Mouse (Mus musculus) ES-Bruce4 (cell line): ENCODE measurements around the gene Arid1b. TPM values are rescaled to one million over a fixed set of nuclear protein-coding genes. Genes with fewer than 3 reads are reported as not detected.

ENCODE experiments used
- H3K27ac ChIP-seq: 2 replicates; pipeline ENCODE4 v1.5.1; 2012; ENCODE audit warnings: low read length, inconsistent platforms; ENCODE audit not compliant: insufficient read depth
- H3K27me3 ChIP-seq: 2 replicates; pipeline ENCODE4 v1.6.1; 2012; ENCODE audit warnings: mild to moderate bottlenecking, low read length, inconsistent platforms; ENCODE audit not compliant: control insufficient read depth, poor library complexity, insufficient read depth, severe bottlenecking
- H3K36me3 ChIP-seq: 2 replicates; pipeline ENCODE4 v1.6.1; 2012; ENCODE audit warnings: inconsistent platforms, mild to moderate bottlenecking, low read length, moderate library complexity; ENCODE audit not compliant: control insufficient read depth, poor library complexity, insufficient read depth, severe bottlenecking
- H3K4me1 ChIP-seq: one replicate; pipeline ENCODE4 v1.8.1; 2011; ENCODE audit warnings: low read length; ENCODE audit not compliant: control insufficient read depth, insufficient read depth
- H3K4me3 ChIP-seq: 2 replicates; pipeline ENCODE4 v1.5.1; 2011; ENCODE audit warnings: low read depth, mild to moderate bottlenecking, low read length
- H3K9ac ChIP-seq: 2 replicates; pipeline ENCODE4 v1.6.1; 2012; ENCODE audit warnings: low read depth, mild to moderate bottlenecking, inconsistent platforms; ENCODE audit not compliant: poor library complexity, severe bottlenecking
- H3K9me3 ChIP-seq: replicated peaks from 2 replicates; pipeline ENCODE4 v1.6.1; 2012; ENCODE audit warnings: mild to moderate bottlenecking, low read length, inconsistent platforms; ENCODE audit not compliant: control insufficient read depth, poor library complexity, insufficient read depth, severe bottlenecking
- CTCF ChIP-seq: IDR thresholded peaks from one replicate; pipeline ENCODE4 v1.8.1; 2011; ENCODE audit warnings: low read depth, low read length
- EP300 ChIP-seq: IDR thresholded peaks from 2 replicates; pipeline ENCODE4 v1.6.1; 2011; ENCODE audit warnings: low read depth, low read length; ENCODE audit not compliant: insufficient read depth
- POLR2A ChIP-seq: IDR thresholded peaks from one replicate; pipeline ENCODE4 v1.8.1; 2011; ENCODE audit warnings: low read length; ENCODE audit not compliant: insufficient read depth
- polyA plus RNA-seq: library from polyadenylated mRNA; stranded (reverse); fragments of >200 nt; gene quantifications from 2 replicates; pipeline ENCODE4 v1.2.4, GENCODE M21; 2011; ENCODE audit warnings: low read depth; ENCODE audit not compliant: missing spikeins, insufficient read depth, insufficient read length

Arid1b gene
- polyA plus RNA-seq, 1 experiment: 20.4 TPM

DNA sequence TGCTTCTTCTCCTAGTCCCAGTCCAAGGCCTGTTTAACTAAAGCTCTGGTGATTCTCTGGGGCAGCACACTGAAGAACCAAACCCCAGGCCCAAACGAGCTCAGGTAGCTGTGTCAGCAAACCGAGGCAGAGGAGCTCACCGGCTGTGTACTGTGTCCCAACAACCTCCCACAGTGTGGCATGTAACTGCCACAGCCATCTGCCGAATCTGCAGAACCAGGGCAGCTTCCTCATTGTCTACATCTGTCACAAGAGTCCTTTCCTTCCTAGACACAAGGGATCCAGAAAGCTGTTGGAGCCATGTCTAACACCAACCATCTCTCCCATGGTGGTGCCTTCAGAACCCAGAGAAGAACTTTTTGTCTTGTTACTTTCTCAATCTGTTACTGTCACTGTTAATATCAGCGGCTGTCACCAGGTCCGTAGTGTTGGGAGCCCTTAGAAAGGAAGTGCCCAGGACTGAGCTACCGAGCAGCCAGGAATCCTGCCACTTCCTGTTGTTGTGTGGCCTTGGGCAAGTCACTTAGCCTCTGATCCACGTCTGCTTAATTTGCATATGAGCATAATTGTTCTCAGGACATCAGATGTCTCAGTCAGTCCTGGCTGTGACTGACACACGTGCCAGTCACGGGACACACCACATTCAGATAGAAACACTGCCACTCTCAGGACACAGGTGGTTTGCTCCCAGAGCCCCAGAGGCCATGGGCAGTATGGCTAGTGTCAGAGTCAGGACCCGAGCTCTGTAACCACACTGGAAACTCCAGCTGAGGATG lies 309.0 kb downstream of the Arid1b start:
- no peak overlapping the region for H3K4me3 ChIP-seq
- H3K27me3 ChIP-seq: no peaks in the 10 kb centered on the region
- no peak overlapping the region for H3K27ac ChIP-seq
- TF ChIP-seq POLR2A (no peak), EP300 (no peak), CTCF (no peak)
- no peaks in the 10 kb centered on the region for H3K4me1 ChIP-seq
- no peaks in the 10 kb centered on the region for H3K36me3 ChIP-seq
- no peaks in the 10 kb centered on the region for H3K9me3 ChIP-seq
- no peak overlapping the region for H3K9ac ChIP-seq

DNA sequence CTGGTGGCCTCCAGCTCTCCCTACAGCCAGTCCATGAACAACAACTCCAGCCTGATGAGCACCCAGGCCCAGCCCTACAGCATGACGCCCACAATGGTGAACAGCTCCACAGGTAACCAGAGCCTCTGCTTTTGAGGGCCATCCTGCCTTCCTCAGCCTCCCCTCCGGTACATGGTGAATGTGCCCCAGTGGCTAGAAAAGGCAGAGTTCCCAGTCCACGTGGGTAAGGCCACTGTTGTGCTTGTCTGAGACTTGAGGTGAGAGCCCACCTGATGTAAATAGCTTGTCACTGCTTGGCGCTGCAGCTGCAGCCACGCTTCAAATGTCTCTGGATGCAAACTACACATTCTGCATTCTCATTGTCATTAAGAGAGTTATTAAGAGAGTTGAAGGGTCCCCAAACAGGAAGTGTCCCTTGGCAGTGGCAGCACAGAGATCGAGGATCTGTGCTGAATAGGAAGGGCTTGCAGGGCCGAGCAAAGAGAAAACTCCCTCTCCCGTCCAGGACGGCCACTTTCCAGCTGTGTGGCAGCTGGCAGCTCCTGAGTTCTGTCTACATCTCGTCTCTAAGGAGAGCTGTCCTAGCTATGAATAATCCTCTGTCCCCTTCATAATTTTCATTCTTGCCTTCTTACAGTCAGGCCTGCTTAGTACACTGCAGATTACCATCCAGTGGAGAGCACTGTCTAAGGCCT lies 311.8 kb downstream of the Arid1b start:
- H3K4me3 ChIP-seq: no peak overlapping the region
- no peaks in the 10 kb centered on the region for H3K4me1 ChIP-seq
- no peak overlapping the region for H3K9ac ChIP-seq
- no peak overlapping the region for H3K27ac ChIP-seq
- H3K9me3 ChIP-seq: no peaks in the 10 kb centered on the region
- H3K36me3 ChIP-seq: no peaks in the 10 kb centered on the region
- no peaks in the 10 kb centered on the region for H3K27me3 ChIP-seq
- TF ChIP-seq POLR2A (no peak), EP300 (no peak), CTCF (no peak)

DNA sequence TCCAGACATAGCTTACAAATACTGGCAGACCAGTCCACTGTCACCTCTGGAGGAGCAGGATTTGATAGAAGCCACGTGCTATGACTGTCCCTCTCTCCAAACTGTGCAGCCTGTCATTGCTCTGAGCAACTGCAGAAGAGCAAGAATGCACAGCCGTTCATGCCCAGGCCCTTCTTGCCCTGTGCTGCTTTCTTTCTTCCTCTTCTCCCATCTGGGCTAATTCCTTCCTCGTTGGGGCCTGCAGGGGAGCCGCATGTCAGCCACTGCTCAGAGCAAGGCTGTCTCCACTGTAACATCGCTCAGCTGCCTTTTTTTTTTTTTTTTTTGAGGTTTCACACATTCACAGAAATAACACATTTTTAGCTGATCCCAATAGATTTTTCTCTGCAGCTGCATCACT lies 315.8 kb downstream of the Arid1b start:
- H3K9me3 ChIP-seq: no peaks in the 10 kb centered on the region
- no peak for TF ChIP-seq CTCF
- TF ChIP-seq EP300: no peak
- TF ChIP-seq POLR2A: no peak
- H3K27ac ChIP-seq: no peak overlapping the region
- no peaks in the 10 kb centered on the region for H3K27me3 ChIP-seq
- H3K4me3 ChIP-seq: no peak overlapping the region
- no peak overlapping the region for H3K9ac ChIP-seq
- H3K36me3 ChIP-seq: no peaks in the 10 kb centered on the region
- H3K4me1 ChIP-seq: no peaks in the 10 kb centered on the region

DNA sequence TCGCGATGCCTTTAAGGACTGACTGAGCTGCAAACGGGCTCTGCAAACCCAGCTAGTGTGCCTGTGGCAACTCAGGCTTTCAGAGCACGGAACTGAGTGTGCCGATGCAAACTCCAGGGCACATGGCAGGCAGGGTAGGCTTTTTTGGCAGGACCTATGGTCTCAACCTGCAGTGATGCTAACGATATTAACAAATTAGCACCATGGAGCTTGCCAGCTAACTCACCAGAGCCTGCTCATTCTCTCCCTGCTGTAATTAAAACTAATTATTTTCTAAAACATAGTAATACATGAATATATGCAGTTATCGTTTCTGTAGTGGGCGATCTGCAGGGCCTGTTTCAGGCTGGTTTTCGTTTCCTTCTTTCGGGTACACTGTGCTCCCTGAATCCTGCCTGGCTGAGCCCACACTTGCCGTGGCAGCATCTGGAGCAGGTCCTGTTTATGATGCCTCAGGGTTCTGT lies 316.3 kb downstream of the Arid1b start:
- H3K36me3 ChIP-seq: no peaks in the 10 kb centered on the region
- no peaks in the 10 kb centered on the region for H3K27me3 ChIP-seq
- H3K9me3 ChIP-seq: no peaks in the 10 kb centered on the region
- no peak overlapping the region for H3K27ac ChIP-seq
- no peak overlapping the region for H3K4me3 ChIP-seq
- H3K9ac ChIP-seq: no peak overlapping the region
- no peak for TF ChIP-seq EP300
- TF ChIP-seq POLR2A: no peak
- TF ChIP-seq CTCF: no peak
- no peaks in the 10 kb centered on the region for H3K4me1 ChIP-seq

DNA sequence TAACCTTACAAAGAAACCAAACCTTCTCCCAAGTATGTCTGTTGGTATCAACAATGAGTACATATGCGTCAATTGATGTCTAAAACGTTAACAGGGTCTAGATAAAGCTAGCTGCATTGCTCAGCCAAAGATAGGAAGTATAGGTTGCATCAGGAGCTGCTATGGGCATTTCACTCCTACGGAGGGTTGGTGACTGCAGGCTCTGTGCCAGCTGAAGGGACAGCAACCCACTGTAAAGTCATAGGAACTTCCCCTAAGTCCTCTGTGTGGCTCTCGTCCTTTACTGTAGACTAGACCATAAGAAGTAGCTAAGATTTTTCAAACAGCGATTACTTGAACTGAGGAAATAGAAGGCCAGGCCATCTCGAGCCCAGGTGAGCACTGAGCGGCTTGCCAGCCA lies 316.9 kb downstream of the Arid1b start:
- no peaks in the 10 kb centered on the region for H3K9me3 ChIP-seq
- no peaks in the 10 kb centered on the region for H3K4me1 ChIP-seq
- H3K9ac ChIP-seq: no peak overlapping the region
- H3K4me3 ChIP-seq: no peak overlapping the region
- no peaks in the 10 kb centered on the region for H3K27me3 ChIP-seq
- no peak overlapping the region for H3K27ac ChIP-seq
- H3K36me3 ChIP-seq: no peaks in the 10 kb centered on the region
- no peak for TF ChIP-seq POLR2A
- TF ChIP-seq CTCF: no peak
- TF ChIP-seq EP300: no peak

DNA sequence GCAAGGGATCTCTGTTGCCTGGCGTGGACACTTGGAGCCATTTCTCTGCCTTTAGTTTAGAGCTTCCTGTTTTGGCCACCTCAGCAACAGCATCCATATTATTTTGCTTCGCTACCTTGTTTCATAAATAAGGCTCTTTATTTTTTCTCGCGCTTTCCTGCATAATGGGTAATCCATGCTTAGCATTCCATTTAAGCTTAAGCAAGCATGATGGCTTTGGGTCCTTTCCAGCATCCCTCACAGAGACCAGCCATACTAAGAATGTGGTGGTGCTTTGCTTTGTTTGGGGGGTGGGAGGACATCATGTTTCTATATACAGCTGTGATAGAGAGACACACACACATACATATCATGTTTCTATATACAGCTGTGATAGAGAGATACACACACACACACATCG lies 318.2 kb downstream of the Arid1b start:
- no peak for TF ChIP-seq POLR2A
- TF ChIP-seq CTCF: no peak
- TF ChIP-seq EP300: no peak
- H3K36me3 ChIP-seq: no peaks in the 10 kb centered on the region

More for the DNA sequence above, 318.2 kb downstream of the Arid1b start:
- Histone ChIP-seq H3K4me1 (no peaks in the 10 kb centered on the region), H3K27ac (no peak overlapping the region), H3K27me3 (no peaks in the 10 kb centered on the region), H3K4me3 (no peak overlapping the region), H3K9me3 (no peaks in the 10 kb centered on the region), H3K9ac (no peak overlapping the region)
